Mouse (Mus musculus) granulocyte monocyte progenitor cell, adult 5-6 weeks (primary cell): ENCODE data around the gene En1. TPM values are rescaled to one million over a fixed set of nuclear protein-coding genes. Genes with fewer than 3 reads are reported as not detected.
A peak's percentile ranks its signal among the peaks of the same experiment; 100 is the strongest.

ENCODE experiments used
- ATAC-seq: replicated peaks from 2 replicates; pipeline ENCODE4 v1.8.0; 2016; ENCODE audit warnings: mild to moderate bottlenecking, moderate TSS enrichment, inconsistent platforms; ENCODE audit not compliant: poor library complexity, severe bottlenecking
- total RNA-seq, 2 experiments: library from RNA; stranded (forward) in 1 of 2; stranded (reverse) in 1 of 2; fragments of 200-712, 200-1000 nt in 1 of 2; fragments of >200 nt in 1 of 2; fragmentation: Nextera tagmentation in 1 of 2; gene quantifications; 2 replicates each; pipeline ENCODE4 v1.2.3; 2014 to 2017

En1 gene
- total RNA-seq, 2 experiments from 2014 or later: not detected

DNA sequence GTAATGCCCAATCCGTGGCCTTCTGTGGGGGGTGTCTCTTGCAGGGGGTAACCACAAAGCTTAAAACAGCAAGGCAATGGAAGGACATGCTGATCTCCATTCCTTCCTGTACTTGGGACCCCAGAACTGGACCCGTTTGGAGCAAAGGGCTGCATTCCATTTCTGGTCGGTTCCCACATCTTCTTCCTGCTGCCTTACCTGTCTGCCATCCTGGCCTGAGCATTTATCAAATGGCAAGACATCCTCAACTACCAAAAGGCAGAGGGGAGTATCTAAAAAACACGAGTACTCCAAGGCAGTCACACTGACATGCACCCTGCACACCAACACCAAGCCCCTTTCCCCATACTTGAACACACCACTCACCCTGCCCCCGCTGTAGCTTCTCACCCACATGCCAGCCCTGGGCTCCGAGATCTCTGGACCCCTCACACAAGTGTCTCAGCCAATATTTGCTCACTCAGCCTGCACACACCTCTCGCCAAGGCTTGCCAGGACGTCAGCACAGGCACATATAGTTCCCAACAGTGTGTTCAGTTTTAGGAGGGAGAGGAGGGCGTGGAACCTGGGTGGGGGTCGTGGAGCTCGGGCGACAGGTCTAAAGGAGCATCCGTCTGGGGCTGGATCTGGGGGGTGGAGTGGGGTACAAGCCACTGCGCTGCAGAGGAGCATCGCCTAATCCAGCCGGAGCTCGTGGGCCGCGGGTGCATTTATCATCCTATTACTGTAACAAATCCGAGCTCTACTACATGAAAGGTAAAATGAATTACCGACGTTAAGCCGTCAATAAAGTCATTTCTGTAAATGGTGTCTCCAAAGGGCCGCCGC is 2.7 kb upstream of the En1 start:
- ATAC-seq: no peak

DNA sequence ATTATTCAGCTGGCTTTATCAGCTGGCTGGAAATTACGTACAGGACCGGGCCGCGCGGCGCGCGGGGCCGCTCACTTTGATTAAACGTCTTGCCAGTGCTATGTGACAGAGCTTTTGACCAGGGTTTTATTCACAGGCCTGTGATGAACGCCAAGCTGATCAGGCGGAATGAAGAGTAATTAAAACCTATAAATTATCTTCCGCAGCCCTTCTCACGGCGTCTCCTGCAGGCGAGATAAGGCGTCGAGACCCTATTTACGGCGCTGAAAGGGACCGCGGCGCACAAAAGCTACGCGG is 2.1 kb upstream of the En1 start:
- no peak for ATAC-seq

DNA sequence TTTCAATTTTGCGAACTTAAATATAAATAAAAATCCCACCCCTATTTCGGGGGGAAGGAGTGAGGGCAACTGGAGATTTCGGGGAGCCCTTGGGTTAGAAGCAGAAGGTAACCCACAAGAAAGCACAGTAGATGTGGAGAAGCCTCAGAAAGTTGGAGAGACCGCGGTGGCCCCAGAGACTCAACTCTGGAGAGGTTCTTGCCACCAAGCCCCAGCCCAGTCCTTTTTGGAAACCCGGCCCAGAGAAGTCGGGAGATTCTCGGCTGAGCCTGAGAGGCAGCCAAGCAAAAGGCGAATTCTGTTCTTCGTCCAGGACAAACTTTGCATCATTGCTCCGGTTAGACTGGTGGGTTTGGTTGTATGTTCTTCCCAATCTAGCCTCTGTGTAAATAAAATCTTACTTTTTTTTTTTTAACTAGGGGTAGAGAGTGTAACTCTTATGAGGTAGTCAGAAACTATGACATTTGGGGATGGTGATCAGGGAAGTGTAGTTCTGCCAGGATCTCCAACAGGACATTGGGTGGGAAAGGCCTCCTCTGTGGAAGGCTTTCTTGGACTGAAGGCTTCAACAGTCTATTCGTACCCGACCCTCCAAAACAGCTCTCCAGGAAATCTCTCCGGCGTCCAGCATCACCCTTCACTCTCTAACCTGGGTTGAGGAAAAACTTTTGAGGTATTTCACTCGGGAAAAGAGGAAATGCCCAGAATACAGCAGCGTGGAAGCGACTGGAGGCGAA is 1.5 kb upstream of the En1 start:
- ATAC-seq: no peak

DNA sequence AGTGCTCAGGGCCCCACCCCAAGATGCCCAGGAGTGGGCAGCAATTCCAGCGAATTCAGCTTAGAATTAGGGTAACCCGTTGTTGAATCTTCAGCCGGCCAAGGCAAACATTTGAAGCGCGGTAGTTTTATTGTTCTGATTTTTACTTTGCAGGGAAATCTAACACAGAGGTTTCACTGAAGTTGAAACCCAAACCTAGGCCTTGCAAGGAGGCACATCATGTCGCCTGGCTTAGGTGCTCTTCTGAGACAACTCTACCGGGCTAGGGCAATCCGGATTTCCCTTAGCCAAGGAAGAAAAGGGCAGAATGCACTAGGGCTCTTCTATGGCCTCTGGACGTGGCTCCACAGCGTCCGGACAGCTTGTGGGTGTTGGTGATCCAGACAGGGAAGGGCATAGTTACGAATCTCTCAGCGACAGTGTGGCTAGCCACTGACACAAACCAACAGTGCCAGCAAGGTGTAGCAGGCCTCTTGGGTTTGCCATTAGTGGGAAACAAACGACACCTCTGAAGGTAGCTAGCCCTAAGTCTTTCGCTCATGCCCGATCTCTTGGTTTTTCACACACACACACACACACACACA is 873 bp upstream of the En1 start:
- no peak for ATAC-seq

DNA sequence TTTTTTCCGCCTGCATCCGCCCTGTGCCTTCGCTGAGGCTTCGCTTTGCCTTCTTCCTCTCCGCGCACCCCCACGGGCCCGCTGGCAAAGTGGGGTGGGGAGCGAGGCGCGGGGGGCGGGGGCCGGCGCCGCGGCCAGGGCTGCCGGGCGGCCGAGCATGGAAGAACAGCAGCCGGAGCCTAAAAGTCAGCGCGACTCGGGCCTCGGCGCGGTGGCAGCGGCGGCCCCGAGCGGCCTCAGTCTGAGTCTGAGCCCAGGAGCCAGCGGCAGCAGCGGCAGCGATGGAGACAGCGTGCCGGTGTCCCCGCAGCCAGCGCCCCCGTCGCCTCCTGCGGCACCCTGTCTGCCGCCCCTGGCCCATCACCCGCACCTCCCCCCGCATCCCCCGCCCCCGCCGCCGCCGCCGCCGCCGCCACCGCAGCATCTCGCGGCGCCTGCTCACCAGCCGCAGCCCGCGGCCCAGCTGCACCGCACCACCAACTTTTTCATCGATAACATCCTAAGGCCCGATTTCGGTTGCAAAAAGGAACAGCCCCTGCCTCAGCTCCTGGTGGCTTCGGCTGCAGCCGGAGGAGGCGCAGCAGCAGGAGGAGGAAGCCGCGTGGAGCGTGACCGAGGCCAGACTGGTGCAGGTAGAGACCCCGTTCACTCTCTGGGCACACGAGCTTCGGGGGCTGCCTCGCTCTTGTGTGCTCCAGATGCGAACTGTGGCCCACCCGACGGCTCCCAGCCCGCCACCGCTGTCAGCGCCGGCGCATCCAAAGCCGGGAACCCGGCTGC is 848 bp downstream of the En1 start:
- peak; percentile 21; the same call in 1 of the 2 replicates for ATAC-seq

DNA sequence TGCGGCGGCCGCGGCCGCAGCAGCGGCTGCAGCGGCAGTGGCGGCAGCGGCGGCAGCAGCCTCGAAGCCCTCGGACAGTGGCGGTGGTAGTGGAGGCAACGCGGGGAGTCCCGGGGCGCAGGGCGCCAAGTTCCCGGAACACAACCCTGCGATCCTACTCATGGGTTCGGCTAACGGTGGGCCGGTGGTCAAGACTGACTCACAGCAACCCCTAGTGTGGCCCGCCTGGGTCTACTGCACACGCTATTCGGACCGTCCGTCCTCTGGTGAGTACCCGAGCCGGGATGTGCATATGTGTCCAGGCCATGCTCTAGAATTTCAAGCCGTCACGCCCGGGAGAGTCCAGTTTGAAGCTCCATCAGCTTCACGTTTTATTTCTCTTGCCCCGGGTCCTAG is 1.4 kb downstream of the En1 start:
- ATAC-seq: no peak

DNA sequence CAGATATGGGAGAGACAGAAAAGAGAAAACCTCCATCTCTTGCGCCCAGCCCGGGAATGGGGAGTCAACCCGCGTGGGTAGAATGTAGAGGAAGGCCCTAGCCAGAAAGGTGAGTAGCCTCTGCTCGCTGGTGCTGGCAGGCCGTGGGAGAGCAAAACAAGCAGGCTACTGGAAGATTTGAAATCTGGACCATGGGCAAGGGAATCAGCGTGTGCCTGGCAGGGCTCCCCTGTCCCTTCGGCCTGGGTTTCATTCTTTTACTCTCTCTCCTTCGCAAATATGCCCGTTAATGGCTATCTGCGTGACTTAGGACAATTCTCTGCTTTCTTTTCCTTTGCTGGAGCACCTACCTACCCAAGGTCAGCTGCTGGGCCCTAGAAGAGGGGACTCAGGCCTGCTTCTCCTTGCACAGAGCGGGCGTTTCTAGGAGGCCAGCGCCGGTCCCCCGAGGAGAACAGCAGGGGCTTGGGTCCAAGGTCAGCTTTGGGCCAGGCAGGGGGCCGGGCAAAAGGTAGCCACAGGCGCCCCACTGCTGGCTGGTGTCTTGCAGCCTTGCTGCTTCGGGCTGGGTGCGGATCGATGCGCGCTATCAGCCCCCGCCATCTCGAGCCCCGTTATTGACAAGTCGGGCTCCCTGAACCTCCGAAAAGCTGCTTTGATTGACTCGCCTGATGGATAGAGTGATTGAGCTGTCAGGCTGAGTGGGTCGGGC is 2.4 kb downstream of the En1 start:
- no peak for ATAC-seq

DNA sequence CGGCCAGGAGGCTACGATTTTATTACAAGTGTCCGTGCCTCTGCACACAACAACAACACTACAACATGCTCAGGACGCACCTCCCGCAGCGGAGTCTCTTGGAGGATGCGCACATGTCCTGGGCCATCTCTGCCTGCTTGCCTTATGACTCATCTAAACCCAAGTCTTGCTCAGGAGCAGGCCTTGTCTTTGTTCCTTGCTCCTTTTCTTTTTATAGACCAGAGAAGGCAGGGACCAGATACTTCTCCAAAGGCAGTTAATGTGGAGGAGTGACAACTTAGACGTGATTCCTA is 2.9 kb downstream of the En1 start:
- no peak for ATAC-seq

DNA sequence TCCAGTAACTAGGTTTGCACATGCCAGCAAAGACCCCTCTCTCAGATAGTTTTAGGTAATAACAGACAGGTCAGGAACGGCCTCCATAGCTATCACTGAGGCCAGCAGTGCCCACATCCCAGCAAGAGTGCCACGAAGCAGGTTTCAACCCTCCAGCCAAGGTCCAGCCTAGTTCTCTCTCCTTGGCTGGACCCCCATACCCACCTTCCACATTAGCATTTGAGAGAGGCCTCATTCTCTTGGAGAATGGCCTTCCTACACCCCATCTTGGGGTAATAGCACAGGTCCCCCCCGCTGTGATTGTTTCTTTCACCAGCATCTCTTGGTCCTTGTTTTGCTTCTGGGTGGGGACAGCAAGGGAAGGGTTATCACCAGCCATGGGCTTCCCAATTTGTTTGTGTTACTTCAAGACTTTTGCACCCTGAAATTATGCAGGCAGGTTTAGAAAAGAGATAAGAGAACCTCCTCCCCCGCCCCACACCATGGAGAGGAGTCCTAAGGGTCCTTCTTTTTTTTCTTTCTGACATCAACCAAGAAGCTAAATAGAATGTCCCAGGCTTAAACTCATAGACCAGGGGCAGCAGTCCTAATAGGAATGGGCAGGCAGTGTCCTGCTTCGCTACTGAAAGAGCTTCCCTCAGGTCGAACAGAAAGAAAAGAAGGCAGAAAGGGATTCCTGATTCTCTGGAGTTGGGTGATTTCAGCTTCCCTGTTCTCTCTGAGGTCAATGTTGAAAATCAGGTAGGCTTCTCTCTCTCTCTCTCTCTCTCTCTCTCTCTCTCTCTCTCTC is 3.5 kb downstream of the En1 start:
- ATAC-seq: no peak

DNA sequence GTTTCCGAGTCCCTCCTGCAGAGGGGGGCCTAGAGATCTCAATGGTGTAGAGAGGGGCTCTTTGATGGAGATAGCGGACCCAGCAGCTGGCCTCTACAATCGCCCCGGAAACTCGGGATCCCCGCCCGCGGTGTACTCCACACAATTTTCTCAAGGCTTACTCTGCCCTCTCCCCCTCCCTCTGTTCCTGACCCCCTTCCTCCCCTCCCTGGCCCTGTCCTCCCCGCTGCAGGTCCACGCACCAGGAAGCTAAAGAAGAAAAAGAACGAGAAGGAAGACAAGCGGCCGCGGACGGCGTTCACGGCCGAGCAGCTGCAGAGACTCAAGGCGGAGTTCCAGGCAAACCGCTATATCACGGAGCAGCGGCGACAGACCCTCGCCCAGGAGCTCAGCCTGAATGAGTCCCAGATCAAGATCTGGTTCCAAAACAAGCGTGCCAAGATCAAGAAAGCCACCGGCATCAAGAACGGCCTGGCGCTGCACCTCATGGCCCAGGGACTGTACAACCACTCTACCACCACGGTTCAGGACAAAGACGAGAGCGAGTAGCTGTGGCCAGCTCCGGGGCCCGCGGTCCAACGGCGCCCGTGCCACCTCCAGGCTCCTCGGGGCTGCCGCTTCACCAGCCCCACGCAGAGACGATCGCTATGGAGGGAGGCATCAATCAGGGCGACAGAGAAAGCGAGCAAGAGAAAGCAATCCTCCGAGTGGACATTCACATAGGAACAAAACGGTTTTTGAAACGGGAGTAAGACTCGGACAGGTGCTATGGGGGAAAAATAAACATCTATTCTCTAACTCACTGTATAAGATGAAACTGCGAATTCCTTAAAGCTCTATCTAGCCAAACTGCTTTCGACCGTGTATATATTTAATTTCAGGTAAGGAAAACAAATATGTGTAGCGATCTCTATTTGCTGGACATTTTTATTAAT is 4.7 kb downstream of the En1 start:
- ATAC-seq: peak; percentile 20; the same call in 1 of the 2 replicates

DNA sequence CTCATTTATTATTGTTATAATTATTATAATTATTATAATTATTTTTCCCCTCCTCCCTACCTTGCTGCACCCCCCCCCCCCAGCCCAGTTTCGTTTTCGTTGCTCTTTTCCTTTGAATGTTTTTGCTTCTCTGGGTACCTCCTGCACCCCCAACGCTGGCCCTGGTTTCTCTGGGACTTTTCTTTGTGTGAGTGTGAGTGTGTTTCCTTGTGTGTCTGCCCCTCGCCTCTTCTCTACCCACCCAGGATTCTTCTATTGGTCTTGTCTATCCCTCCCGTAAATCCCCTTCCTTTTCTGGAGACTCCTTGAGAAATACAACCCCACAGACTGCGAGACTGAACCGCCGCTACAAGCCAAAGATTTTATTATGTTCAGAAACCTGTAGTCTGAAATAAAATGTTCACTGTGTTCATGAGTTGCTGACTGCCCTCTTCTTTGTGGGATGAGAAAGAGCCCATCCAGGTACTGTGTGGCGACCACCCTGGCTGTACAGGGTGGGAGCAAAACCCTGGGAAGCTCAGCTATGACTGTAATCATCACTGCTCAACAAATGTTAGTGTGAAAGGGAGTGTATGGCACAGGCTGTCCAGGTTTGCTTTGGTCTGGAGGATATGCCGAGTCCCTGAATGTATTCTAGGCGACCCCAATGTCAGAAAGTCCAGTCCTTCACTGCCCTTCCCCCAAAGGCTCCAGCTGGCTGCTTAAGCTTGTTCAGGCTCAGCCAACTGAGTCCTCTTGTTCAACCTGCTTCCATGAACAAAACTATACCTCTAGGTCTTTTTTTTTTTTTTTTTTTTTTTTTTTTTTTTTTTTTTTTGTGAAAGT is 5.6 kb downstream of the En1 start:
- no peak for ATAC-seq

DNA sequence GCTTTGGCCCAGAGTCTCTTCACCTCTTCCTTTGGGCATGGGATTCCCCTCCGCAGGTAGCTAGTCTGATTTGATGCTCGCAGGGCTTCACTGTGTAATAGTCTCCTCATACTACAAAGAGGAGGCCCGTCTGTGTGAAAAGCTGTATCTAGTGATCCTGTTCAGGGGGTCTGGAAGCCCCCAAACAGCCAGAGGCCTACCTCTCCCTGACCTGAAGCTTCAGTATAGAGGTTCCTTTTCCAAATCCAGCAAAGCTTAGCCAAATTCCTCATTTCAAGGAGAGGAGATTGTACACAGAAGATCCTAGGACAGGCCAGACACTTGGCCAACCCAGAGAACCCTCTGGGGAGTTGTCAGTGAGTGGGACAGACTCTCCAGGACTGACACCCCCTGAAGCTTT is 6.2 kb downstream of the En1 start:
- no peak for ATAC-seq

DNA sequence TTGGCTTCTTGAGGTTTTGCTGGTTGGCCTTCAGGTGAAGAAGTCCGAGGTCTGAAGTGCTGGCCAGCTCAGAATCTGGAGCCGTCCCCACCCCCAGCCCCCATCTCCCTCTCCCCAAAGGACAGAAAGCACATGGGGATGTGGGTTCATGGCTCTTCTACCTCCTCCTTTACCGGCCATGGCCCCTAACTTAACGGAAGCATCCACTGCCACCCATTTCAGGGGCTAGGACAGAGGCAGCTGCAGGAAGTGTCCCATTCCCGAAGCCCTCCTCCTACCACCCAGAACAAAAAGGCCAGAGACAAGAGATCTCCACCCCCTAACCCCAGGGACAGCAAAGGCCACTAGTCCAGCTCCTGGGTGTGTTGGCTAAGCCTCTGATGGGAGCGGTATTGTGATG is 7.4 kb downstream of the En1 start:
- no peak for ATAC-seq

DNA sequence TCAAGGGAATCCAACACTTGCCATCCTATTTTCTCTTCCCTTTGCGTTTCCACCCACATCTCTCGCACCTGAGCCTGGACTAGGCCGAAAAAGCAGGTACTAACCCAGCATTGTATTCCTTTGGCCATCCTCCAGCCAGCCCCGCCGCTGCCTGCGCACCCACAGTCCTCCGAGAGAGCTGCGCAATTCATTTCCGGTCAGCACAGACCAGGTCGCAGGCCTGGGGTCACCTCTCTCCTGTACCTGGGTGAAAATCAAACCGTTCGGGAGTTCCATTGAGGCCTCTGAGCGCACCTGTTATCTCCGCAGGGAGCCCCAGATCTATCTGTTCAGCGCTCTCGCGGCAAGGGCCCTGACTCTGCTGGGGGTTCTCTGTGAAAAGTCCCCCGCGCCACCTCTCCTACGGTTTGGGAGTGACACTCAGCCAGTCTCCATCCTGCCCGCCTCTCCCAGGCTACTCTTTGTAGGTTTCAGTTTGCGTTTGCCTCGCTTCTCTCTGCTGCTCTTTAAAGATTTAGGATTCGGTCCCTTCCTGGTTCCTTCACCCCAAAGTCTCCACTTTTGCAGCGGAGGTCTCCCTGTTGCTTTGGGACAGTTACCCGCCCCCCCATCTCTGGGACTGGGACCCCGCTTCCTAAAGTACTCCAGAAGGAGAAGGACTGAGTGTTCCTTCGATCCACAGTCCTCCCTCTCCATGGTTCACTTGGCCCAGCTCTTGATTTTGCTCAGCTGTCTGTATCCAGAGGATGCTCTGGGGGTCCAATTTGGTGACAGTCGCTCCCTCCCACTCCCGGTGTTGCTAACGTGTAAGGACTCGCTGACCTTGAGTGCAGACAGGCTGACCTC is 11.5 kb downstream of the En1 start:
- no peak for ATAC-seq

DNA sequence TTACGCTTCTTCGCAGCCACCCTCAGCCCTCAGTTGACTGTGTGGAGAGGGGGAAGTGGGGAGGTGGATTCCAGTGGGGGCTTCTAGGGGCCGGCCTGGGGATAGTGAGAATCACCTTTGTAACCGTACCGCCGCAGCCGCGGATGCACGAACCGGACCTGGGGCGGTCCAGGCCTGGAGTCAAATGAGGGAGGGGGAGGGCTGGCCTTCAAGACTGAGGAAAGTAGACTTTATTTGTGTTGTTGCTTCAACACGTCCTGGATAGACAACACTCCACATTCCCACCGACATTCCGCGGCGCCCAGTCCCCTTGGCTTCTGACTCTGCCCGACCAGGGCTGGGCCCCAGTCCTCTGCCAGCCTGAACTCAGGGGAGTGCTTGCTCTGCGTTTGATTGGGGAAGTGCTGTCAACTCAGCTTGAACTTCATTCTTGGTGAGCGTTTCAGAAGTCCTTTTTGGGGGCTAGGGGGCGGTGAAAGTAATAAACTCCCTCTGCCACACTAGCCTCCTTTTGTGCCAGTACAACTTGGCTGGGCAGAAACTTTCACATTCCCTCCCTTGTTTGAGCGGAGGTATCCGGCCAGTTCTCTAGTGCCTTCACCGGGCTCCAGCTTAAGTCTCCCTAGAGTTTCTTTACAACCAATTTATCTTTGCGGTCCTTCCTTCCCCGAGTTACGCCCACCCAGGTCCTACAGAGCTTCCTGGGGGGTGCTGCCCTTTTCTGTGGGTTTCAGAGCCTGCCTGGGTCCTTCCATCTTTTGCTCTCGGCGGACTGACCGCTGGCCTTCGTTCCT is 12.3 kb downstream of the En1 start:
- no peak for ATAC-seq

DNA sequence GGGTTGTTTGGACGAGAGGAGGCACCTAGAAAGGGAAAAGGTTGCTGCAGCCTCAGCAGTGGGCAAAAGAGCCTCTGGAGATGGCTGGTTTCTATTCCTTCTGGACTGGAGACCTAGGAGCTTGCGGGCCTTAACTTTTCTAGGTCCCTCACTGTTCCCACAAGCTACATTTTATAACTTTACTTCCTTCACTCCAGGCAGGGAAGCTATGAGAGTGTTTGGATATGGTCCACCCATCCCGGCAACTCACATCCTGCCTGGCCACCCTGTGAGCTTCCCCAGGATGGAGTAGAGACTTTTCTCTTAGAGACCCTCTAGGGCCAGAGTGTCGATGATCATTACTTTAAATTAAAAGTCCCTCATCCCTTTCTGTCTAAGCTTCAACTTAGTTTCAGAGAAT is 13.3 kb downstream of the En1 start:
- no peak for ATAC-seq
